Mouse (Mus musculus): ENCODE measurements around the gene Srgap2. TPM values are rescaled to one million over a fixed set of nuclear protein-coding genes. Genes with fewer than 3 reads are reported as not detected.

Srgap2 gene
- polyA plus RNA-seq, 1 experiment from 2014 or later, result 3.1 TPM

- no peak overlapping the region for H3K27ac ChIP-seq (ENCODE audit: low read depth, low read length)
- H3K36me3 ChIP-seq (ENCODE audit: control insufficient read depth, insufficient read depth), result 0 out of 2 replicates have a peak, but pooled peaks cover 13% of the 10 kb centered on the region
- H3K4me1 ChIP-seq (replicated peaks; ENCODE audit: control insufficient read depth, insufficient read depth, low read length), result no peaks in the 10 kb centered on the region
- no peak for ATAC-seq
- no peaks in the 10 kb centered on the region for H3K27me3 ChIP-seq (replicated peaks; ENCODE audit: control insufficient read depth, insufficient read depth, low read length)
- no peak for TF ChIP-seq CTCF (IDR thresholded peaks at IDR 0.05; ENCODE audit: low read depth)
- H3K4me3 ChIP-seq (ENCODE audit: low read depth, low read length), result no peak overlapping the region
- no peaks in the 10 kb centered on the region for H3K9me3 ChIP-seq (ENCODE audit: control insufficient read depth)
- H3K9ac ChIP-seq (ENCODE audit: low read depth, low read length), result no peak overlapping the region
- H3K4me2 ChIP-seq (replicated peaks; ENCODE audit: low read depth), result no peak overlapping the region
- WGBS, result 63% methylated on average over 1 of the region's 1 CpGs
Observed at GRCm38 (mm10) chr1:131349993-131350510, 177.1 kb downstream of the Srgap2 start.

DNA sequence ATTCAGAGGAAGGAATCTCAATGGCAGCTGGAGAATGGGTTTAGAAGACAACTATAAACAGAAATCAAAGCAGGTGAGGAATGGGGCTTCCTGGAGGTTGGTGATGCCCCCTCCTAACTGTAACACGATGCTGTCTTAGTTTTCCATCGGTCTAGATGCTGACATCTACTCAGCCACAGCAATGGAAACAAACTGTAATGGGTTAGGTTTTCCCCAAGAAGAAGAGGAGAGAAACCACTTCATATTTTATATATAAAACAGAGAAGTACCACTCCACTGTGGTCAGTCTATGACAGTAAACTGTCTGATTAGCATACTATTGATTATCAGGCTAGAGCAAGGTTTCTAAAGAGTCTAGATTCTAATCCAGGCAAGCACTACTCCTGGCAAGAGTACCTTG, 179.4 kb downstream of the Srgap2 start:
- TF ChIP-seq CTCF (IDR thresholded peaks at IDR 0.05; ENCODE audit: low read depth), result no peak
- Histone ChIP-seq H3K9me3 (ENCODE audit: control insufficient read depth) (no peaks in the 10 kb centered on the region), H3K9ac (ENCODE audit: low read depth, low read length) (no peak overlapping the region), H3K4me3 (ENCODE audit: low read depth, low read length) (no peak overlapping the region), H3K27ac (ENCODE audit: low read depth, low read length) (no peak overlapping the region), H3K4me1 (replicated peaks; ENCODE audit: control insufficient read depth, insufficient read depth, low read length) (no peaks in the 10 kb centered on the region), H3K4me2 (replicated peaks; ENCODE audit: low read depth) (no peak overlapping the region), H3K36me3 (ENCODE audit: control insufficient read depth, insufficient read depth) (0 out of 2 replicates have a peak, but pooled peaks cover 6% of the 10 kb centered on the region), H3K27me3 (replicated peaks; ENCODE audit: control insufficient read depth, insufficient read depth, low read length) (no peaks in the 10 kb centered on the region)
- ATAC-seq, result no peak
- WGBS, result 80% methylated on average over 2 of the region's 2 CpGs

- ATAC-seq, result no peak
- Histone ChIP-seq H3K27ac (ENCODE audit: low read depth, low read length) (no peak overlapping the region), H3K27me3 (replicated peaks; ENCODE audit: control insufficient read depth, insufficient read depth, low read length) (no peaks in the 10 kb centered on the region), H3K9ac (ENCODE audit: low read depth, low read length) (no peak overlapping the region), H3K4me3 (ENCODE audit: low read depth, low read length) (no peak overlapping the region), H3K4me1 (replicated peaks; ENCODE audit: control insufficient read depth, insufficient read depth, low read length) (no peaks in the 10 kb centered on the region), H3K4me2 (replicated peaks; ENCODE audit: low read depth) (no peak overlapping the region), H3K9me3 (ENCODE audit: control insufficient read depth) (no peaks in the 10 kb centered on the region), H3K36me3 (ENCODE audit: control insufficient read depth, insufficient read depth) (0 out of 2 replicates have a peak, but pooled peaks cover 6% of the 10 kb centered on the region)
- 67% methylated on average over 1 of the region's 1 CpGs for WGBS
- no peak for TF ChIP-seq CTCF (IDR thresholded peaks at IDR 0.05; ENCODE audit: low read depth)
Observed at GRCm38 (mm10) chr1:131346916-131347555, 180.1 kb downstream of the Srgap2 start.

DNA sequence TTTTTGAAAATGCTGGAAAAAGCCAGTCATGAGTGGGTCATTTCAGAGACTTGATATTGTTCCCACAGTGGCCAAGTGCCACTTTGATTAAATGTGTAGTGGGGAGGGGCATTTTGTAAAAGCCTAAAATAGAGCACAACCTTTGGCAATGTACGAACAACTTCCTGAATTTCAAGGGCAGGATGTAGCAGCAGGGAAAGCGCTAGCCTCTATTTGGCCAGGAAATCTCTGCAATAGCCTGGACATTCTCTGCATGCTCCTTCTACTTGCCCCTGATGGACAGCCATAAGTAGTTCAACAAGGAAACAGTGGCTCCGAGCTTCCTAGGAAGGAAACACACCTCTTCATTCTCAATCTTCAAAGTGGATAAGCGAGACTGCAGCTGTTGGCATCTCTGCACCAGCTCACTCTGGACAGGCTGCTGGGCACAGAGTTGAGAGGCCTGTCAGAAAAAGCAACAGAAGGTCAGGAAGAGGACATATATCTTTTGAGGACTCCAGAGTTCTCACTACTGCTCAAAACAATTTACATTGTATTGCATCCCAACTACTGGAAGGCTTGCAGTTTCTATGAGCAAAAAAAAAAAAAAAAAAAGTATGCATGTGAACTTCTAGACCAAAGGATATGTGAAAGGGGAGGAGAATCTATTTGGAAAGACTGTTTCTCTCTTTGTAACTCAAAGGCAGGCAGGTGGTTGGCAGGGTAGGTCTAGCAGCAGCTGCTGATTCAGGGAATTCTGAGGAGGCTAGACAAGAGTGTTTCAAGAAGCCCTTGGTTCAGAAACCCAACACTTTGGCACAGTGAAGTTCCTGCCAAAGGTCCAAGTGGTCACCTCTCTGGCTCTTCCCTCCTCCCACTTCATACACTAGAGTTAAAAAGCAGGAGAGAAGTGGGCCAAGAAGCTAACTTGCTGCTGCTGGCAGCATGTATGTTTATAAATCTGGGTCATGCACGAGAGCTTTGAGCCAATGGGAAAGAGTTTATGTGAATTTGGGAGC, 181.4 kb downstream of the Srgap2 start:
- Histone ChIP-seq H3K4me2 (replicated peaks; ENCODE audit: low read depth) (no peak overlapping the region), H3K9me3 (ENCODE audit: control insufficient read depth) (no peaks in the 10 kb centered on the region), H3K4me3 (ENCODE audit: low read depth, low read length) (no peak overlapping the region), H3K27me3 (replicated peaks; ENCODE audit: control insufficient read depth, insufficient read depth, low read length) (no peaks in the 10 kb centered on the region), H3K36me3 (ENCODE audit: control insufficient read depth, insufficient read depth) (0 out of 2 replicates have a peak, but pooled peaks cover 6% of the 10 kb centered on the region), H3K27ac (ENCODE audit: low read depth, low read length) (no peak overlapping the region), H3K9ac (ENCODE audit: low read depth, low read length) (no peak overlapping the region), H3K4me1 (replicated peaks; ENCODE audit: control insufficient read depth, insufficient read depth, low read length) (no peaks in the 10 kb centered on the region)
- TF ChIP-seq CTCF (IDR thresholded peaks at IDR 0.05; ENCODE audit: low read depth), result no peak
- WGBS, result 70% methylated on average over 5 of the region's 5 CpGs
- no peak for ATAC-seq

DNA sequence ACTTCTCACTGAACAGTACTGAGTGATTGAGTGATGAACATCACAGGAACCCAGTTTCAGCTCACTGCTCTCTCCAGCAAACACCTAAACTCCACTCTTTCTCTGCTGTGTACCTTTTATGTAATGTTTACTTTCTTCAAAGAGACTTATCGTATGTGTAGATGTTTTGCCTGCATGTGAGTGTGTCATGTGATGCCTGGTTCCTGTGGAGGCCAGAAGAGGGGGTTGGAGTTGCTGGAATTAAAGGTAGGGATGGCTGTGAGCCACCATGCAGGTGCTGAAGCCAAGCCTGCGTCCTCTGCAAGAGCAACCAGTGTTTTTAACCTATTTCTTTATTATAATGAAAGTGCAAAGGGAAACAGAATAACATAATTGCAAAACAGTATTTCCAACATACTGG, 182.5 kb downstream of the Srgap2 start:
- H3K27me3 ChIP-seq (replicated peaks; ENCODE audit: control insufficient read depth, insufficient read depth, low read length), result no peaks in the 10 kb centered on the region
- TF ChIP-seq CTCF (IDR thresholded peaks at IDR 0.05; ENCODE audit: low read depth), result no peak
- H3K4me1 ChIP-seq (replicated peaks; ENCODE audit: control insufficient read depth, insufficient read depth, low read length), result no peaks in the 10 kb centered on the region
- no peak overlapping the region for H3K4me3 ChIP-seq (ENCODE audit: low read depth, low read length)
- no peak for ATAC-seq
- 63% methylated on average over 2 of the region's 2 CpGs for WGBS
- 0 out of 2 replicates have a peak, but pooled peaks cover 6% of the 10 kb centered on the region for H3K36me3 ChIP-seq (ENCODE audit: control insufficient read depth, insufficient read depth)
- H3K9me3 ChIP-seq (ENCODE audit: control insufficient read depth), result no peaks in the 10 kb centered on the region
- no peak overlapping the region for H3K9ac ChIP-seq (ENCODE audit: low read depth, low read length)
- no peak overlapping the region for H3K27ac ChIP-seq (ENCODE audit: low read depth, low read length)
- H3K4me2 ChIP-seq (replicated peaks; ENCODE audit: low read depth), result no peak overlapping the region

DNA sequence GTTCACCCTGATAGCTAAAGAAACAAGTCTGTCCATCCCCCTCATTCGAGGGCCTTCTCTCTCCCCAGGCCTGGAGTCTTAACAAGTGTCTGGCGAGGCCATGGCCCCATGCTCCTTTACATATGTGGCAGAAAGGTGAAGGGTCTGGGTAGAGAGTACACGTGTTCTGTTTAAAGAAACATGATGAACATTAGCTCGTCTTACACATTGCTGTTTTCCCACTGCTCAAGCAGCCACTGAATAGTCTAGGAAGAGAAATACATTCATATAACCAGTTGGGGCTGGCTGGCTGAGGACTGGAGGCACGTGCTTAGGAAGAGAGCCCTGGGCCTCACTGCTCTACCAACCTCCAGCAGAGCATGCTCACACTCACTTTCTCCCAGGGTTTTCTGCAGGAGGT, 191.1 kb downstream of the Srgap2 start:
- no peak for TF ChIP-seq CTCF (IDR thresholded peaks at IDR 0.05; ENCODE audit: low read depth)
- no peaks in the 10 kb centered on the region for H3K9me3 ChIP-seq (ENCODE audit: control insufficient read depth)
- no peak overlapping the region for H3K4me3 ChIP-seq (ENCODE audit: low read depth, low read length)
- 68% methylated on average over 5 of the region's 5 CpGs for WGBS
- H3K9ac ChIP-seq (ENCODE audit: low read depth, low read length), result no peak overlapping the region
- peaks cover 20% of the 10 kb centered on the region for H3K36me3 ChIP-seq (ENCODE audit: control insufficient read depth, insufficient read depth)
- H3K27me3 ChIP-seq (replicated peaks; ENCODE audit: control insufficient read depth, insufficient read depth, low read length), result no peaks in the 10 kb centered on the region
- no peak overlapping the region for H3K27ac ChIP-seq (ENCODE audit: low read depth, low read length)
- H3K4me2 ChIP-seq (replicated peaks; ENCODE audit: low read depth), result no peak overlapping the region
- no peak for ATAC-seq
- H3K4me1 ChIP-seq (replicated peaks; ENCODE audit: control insufficient read depth, insufficient read depth, low read length), result no peaks in the 10 kb centered on the region

All from intestine, postnatal 0 days (tissue).